Mouse (Mus musculus) ZHBTc4 (cell line): ENCODE measurements around the gene Comtd1.

ENCODE experiments used
- DNase-seq: peaks from one replicate; pipeline ENCODE4 v3.0.0-alpha.2; 2011; ENCODE audit warnings: low read depth, low spot score

Comtd1 gene

GRCm38 (mm10) chr14:21848166-21849154 lies at the start of gene Comtd1:
Comtd1 (minus strand) TSS chr14:21848977.
- DNase-seq, result peak; percentile 97

- no peak for DNase-seq
Measured at GRCm38 (mm10) chr14:21892341-21892659, 43.5 kb upstream of the Comtd1 start.

- DNase-seq, result no peak
Measured at GRCm38 (mm10) chr14:21891581-21892340, 43.0 kb upstream of the Comtd1 start.

- no peak for DNase-seq
Measured at GRCm38 (mm10) chr14:21890430-21890829, 41.7 kb upstream of the Comtd1 start.

- no peak for DNase-seq
Measured at GRCm38 (mm10) chr14:21866816-21867215, 18.0 kb upstream of the Comtd1 start.

GRCm38 (mm10) chr14:21866291-21866690 lies 17.5 kb upstream of the Comtd1 start:
- no peak for DNase-seq

- peak; percentile 38 for DNase-seq
Measured at GRCm38 (mm10) chr14:21856886-21857285, 8.1 kb upstream of the Comtd1 start.

GRCm38 (mm10) chr14:21855961-21856360 lies 7.2 kb upstream of the Comtd1 start:
- no peak for DNase-seq

GRCm38 (mm10) chr14:21854271-21854670 lies 5.5 kb upstream of the Comtd1 start:
- no peak for DNase-seq

- peak; percentile 93 for DNase-seq
Measured at GRCm38 (mm10) chr14:21853456-21854109, 4.8 kb upstream of the Comtd1 start.

- no peak for DNase-seq
Measured at GRCm38 (mm10) chr14:21851996-21852791, 3.4 kb upstream of the Comtd1 start.

GRCm38 (mm10) chr14:21850419-21851127 lies 1.8 kb upstream of the Comtd1 start:
- DNase-seq, result no peak

GRCm38 (mm10) chr14:21849524-21850418 lies 994 bp upstream of the Comtd1 start:
- DNase-seq, result peak; percentile 77

- peak; percentile 83 for DNase-seq
Measured at GRCm38 (mm10) chr14:21847381-21848165, 1.2 kb downstream of the Comtd1 start.

GRCm38 (mm10) chr14:21846827-21847380 lies 1.9 kb downstream of the Comtd1 start:
- DNase-seq, result no peak

- no peak for DNase-seq
Measured at GRCm38 (mm10) chr14:21843263-21843662, 5.5 kb downstream of the Comtd1 start.

- no peak for DNase-seq
Measured at GRCm38 (mm10) chr14:21841819-21842592, 6.8 kb downstream of the Comtd1 start.
